Mouse (Mus musculus) liver, embryonic 14.5 days (tissue): ENCODE results near the gene Ccin. TPM values are rescaled to one million over a fixed set of nuclear protein-coding genes. Genes with fewer than 3 reads are reported as not detected.
A peak's percentile ranks its signal among the peaks of the same experiment; 100 is the strongest.

ENCODE experiments used
- ATAC-seq: fragments of 200-750 bp; cut with Nextera tagmentation; 2 replicates; pipeline ENCODE4 v1.8.0; 2017; ENCODE audit warnings: moderate number of reproducible peaks, mild to moderate bottlenecking, moderate library complexity; ENCODE audit not compliant: insufficient read depth
- DNase-seq, 3 experiments: peaks; one replicate each; pipeline ENCODE4 v3.0.0-alpha.2; 2012 to 2013; ENCODE audit warnings: low read depth in 3 of 3, low spot score in 3 of 3
- H3K27ac ChIP-seq: fragments of 300-500 bp; sonication (generic); 2 replicates; pipeline ENCODE4 v1.5.1; 2014; ENCODE audit warnings: moderate library complexity, mild to moderate bottlenecking, control low read depth, inconsistent platforms
- H3K27me3 ChIP-seq: fragments of 300-500 bp; sonication (generic); 2 replicates; pipeline ENCODE4 v1.6.1; 2014; ENCODE audit warnings: mild to moderate bottlenecking, low read length, moderate library complexity; ENCODE audit not compliant: control insufficient read depth, insufficient read depth
- H3K36me3 ChIP-seq: fragments of 300-500 bp; sonication (generic); replicated peaks from 2 replicates; pipeline ENCODE4 v1.6.1; 2014; ENCODE audit warnings: low read depth; ENCODE audit not compliant: control insufficient read depth, insufficient read depth
- H3K4me1 ChIP-seq, 2 experiments: fragments of 200-500 bp in 1 of 2; fragments of 300-500 bp in 1 of 2; sonication (generic) in 1 of 2; replicated peaks; 2 replicates each; pipeline ENCODE4 v1.6.1; 2012 to 2014; ENCODE audit warnings: antibody characterized with exemption in 1 of 2, inconsistent platforms in 1 of 2, low read length in 1 of 2; ENCODE audit not compliant: control insufficient read depth in 2 of 2, insufficient read depth in 2 of 2
- H3K4me2 ChIP-seq: fragments of 300-500 bp; sonication (generic); 2 replicates; pipeline ENCODE4 v1.6.1; 2014; ENCODE audit warnings: low read depth, mild to moderate bottlenecking, control low read depth, moderate library complexity
- H3K4me3 ChIP-seq, 2 experiments: fragments of 200-500 bp in 1 of 2; fragments of 300-500 bp in 1 of 2; sonication (generic) in 1 of 2; 2 replicates each; pipeline ENCODE4 v1.5.1; 2012 to 2014; ENCODE audit warnings: low read depth in 2 of 2, low read length in 2 of 2, mild to moderate bottlenecking in 2 of 2, control low read depth in 1 of 2, inconsistent platforms in 1 of 2, moderate library complexity in 1 of 2; ENCODE audit not compliant: insufficient read depth in 1 of 2
- H3K9ac ChIP-seq: fragments of 300-500 bp; sonication (generic); replicated peaks from 2 replicates; pipeline ENCODE4 v1.6.1; 2014; ENCODE audit warnings: mild to moderate bottlenecking, control low read depth, moderate library complexity
- H3K9me3 ChIP-seq: fragments of 300-500 bp; sonication (generic); 2 replicates; pipeline ENCODE4 v1.6.1; 2016; ENCODE audit warnings: low read length, mixed read lengths; ENCODE audit not compliant: control insufficient read depth
- CTCF ChIP-seq: IDR thresholded peaks from 2 replicates; pipeline ENCODE4 v1.5.1; 2016; ENCODE audit warnings: antibody characterized with exemption, low read depth, control low read depth
- EP300 ChIP-seq: IDR thresholded peaks from 2 replicates; pipeline ENCODE4 v1.6.1; 2016; ENCODE audit warnings: antibody characterized with exemption, low read depth
- WGBS: fragments of 180-500 bp; shearing (Covaris S2); extraction: QIAGEN DNeasy Blood & Tissue Kit; methylation state at CpG from one replicate; pipeline ENCODE4 v1.1.7; 2014; ENCODE audit not compliant: insufficient replicate concordance; 5-methylcytosine and 5-hydroxymethylcytosine counted together
- polyA plus RNA-seq, 2 experiments: library from polyadenylated mRNA; depleted of rRNA in 1 of 2; stranded (reverse) in 1 of 2; unstranded in 1 of 2; fragments of >200 nt; fragmentation: Nextera tagmentation in 1 of 2; extraction: Ambion mirVana in 1 of 2; gene quantifications; 2 replicates each; pipeline versions ENCODE4 v1.2.1 to v1.2.3; 2012 to 2014

The Ccin gene
- polyA plus RNA-seq (2012; rRNA removed), result 0.02 TPM in 1 of 2 replicates, not detected in the other
- not detected in 2 replicates for polyA plus RNA-seq (2014; fragmentation: Nextera tagmentation; extraction: Ambion mirVana)

DNA sequence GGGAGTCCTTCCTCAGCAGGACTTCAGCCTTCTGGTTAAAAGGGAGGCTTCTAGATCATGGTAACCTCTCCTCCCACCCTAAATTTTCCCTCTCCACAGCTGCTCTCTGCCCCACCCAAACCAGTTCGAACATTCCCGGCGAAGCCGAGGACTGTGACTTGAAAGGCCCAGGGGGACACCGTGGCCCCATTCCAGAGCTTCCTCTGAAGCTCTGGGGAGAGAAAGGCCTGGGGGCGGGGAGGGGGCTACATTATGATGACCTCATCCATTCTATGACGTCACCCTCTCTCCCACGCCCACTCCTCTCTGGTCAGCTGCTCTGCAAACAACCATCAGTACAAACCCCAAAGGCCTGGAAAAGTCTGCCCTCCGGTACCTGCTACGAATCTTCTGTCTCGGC, at the start of gene Ccin:
TSS of gene Ccin (plus strand) at position 303 of the 400 bp plus-strand sequence.
- Histone ChIP-seq H3K4me2 (peak within 1 kb of the TSS; percentile 67), H3K27me3 (no peaks in the 10 kb centered on the region), H3K9ac (peak within 1 kb of the TSS; percentile 41), H3K27ac (no peak within 1 kb of the TSS), H3K9me3 (no peaks in the 10 kb centered on the region), H3K4me3 (peak within 1 kb of the TSS; percentile 34 to 55), H3K4me1 (peaks cover 0 to 3% of the 10 kb centered on the region in 2 experiments; a peak in 2 of 4 replicates), H3K36me3 (no peaks in the 10 kb centered on the region)
- DNase-seq (no peak), ATAC-seq (no peak)
- TF ChIP-seq EP300 (no peak), CTCF (no peak)
- WGBS, result 75% methylated on average over 11 of the region's 11 CpGs

DNA sequence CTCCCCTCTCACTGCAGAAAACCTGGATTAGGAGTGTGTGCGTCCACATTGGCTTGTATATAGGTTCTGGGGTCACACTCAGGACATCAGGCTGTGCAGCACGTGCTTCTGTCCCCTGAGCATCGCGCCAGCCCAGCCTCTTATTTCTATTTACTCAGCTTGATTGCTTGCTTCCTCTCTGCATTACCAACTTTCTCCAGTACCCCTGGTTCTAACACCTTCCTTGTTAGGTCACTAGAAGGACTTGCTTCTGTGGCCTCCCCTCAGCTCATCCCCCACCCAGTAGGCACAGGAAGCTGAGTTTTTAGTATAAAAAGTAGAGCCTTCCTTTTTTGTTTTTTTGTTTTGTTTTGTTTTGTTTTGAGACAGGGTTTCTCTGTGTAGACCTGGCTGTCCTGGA, 47.1 kb upstream of the Ccin start:
- Histone ChIP-seq H3K9me3 (no peaks in the 10 kb centered on the region), H3K4me1 (peaks cover 0 to 2% of the 10 kb centered on the region in 2 experiments; a peak in 1 of 4 replicates), H3K4me2 (no peak overlapping the region), H3K27ac (no peak overlapping the region), H3K4me3 (no peak overlapping the region), H3K27me3 (no peaks in the 10 kb centered on the region), H3K9ac (no peak overlapping the region), H3K36me3 (no peaks in the 10 kb centered on the region)
- ATAC-seq (no peak), DNase-seq (no peak)
- TF ChIP-seq EP300 (no peak), CTCF (no peak)
- 77% methylated on average over 4 of the region's 4 CpGs for WGBS

GRCm38 (mm10) chr4:43936749-43937674, 46.3 kb upstream of the Ccin start:
- Histone ChIP-seq H3K4me2 (no peak overlapping the region), H3K4me3 (no peak overlapping the region), H3K9ac (no peak overlapping the region), H3K27ac (no peak overlapping the region), H3K27me3 (no peaks in the 10 kb centered on the region), H3K4me1 (peaks cover 0 to 3% of the 10 kb centered on the region in 2 experiments; a peak in 1 of 4 replicates), H3K9me3 (no peaks in the 10 kb centered on the region), H3K36me3 (no peaks in the 10 kb centered on the region)
- ATAC-seq (peak; percentile 50), DNase-seq (no peak)
- TF ChIP-seq CTCF (no peak), EP300 (no peak)
- WGBS, result 28% methylated on average over 14 of the region's 14 CpGs

- DNase-seq (no peak), ATAC-seq (no peak)
- TF ChIP-seq CTCF (no peak), EP300 (no peak)
- Histone ChIP-seq H3K4me3 (no peak overlapping the region), H3K36me3 (no peaks in the 10 kb centered on the region), H3K27ac (no peak overlapping the region), H3K4me2 (no peak overlapping the region), H3K4me1 (peaks cover 0 to 3% of the 10 kb centered on the region in 2 experiments; a peak in 1 of 4 replicates), H3K9me3 (no peaks in the 10 kb centered on the region), H3K27me3 (no peaks in the 10 kb centered on the region), H3K9ac (no peak overlapping the region)
- 60% methylated on average over 5 of the region's 5 CpGs for WGBS
Observed at GRCm38 (mm10) chr4:43941315-43941714, 42.0 kb upstream of the Ccin start.

DNA sequence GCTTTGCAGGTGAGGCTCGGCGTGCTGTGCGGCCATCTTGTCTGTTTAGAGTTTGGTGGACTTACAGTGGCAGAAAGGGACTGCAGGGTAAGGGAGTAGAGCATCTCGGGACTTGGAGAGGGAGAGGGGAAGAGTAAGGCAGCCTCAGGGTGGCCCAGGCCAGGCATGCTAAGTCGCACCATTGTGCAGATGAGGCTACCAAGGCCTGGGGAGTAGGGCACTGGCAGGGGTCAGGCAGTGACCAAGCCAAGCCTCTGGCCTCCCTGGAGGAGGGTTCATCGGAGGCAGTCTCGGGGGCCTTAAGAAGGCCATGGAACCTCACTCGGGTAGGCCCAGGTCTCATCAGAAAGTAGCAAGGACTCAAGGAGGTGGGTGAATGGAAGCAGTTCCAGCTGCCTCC, 40.9 kb upstream of the Ccin start:
- Histone ChIP-seq H3K4me3 (no peak overlapping the region), H3K9me3 (no peaks in the 10 kb centered on the region), H3K9ac (no peak overlapping the region), H3K27me3 (no peaks in the 10 kb centered on the region), H3K4me1 (0 out of 4 replicates have a peak, but pooled peaks cover 0 to 1% of the 10 kb centered on the region in 2 experiments), H3K36me3 (no peaks in the 10 kb centered on the region), H3K27ac (no peak overlapping the region), H3K4me2 (no peak overlapping the region)
- ATAC-seq (no peak), DNase-seq (no peak)
- TF ChIP-seq CTCF (no peak), EP300 (no peak)
- 74% methylated on average over 8 of the region's 8 CpGs for WGBS
